Mouse (Mus musculus) stomach, embryonic 15.5 days (tissue): ENCODE measurements around the gene Tmem258. TPM values are rescaled to one million over a fixed set of nuclear protein-coding genes. Genes with fewer than 3 reads are reported as not detected.
"Not testable (repeated sequence)": the region's sequence is repeated elsewhere in the genome, so short reads cannot be mapped to it uniquely, and the experiment has no call there.

ENCODE experiments used
- ATAC-seq: fragments of 200-750 bp; cut with Nextera tagmentation; 2 replicates; pipeline ENCODE4 v1.8.0; 2017; ENCODE audit warnings: low read depth, moderate number of reproducible peaks, moderate TSS enrichment; ENCODE audit not compliant: insufficient read depth, low FRiP score
- H3K27ac ChIP-seq: fragments of 300-500 bp; sonication (generic); 2 replicates; pipeline ENCODE4 v1.5.1; 2015; ENCODE audit warnings: mild to moderate bottlenecking, inconsistent platforms
- H3K27me3 ChIP-seq: fragments of 300-500 bp; sonication (generic); replicated peaks from 2 replicates; pipeline ENCODE4 v1.6.1; 2015; ENCODE audit warnings: inconsistent platforms
- H3K36me3 ChIP-seq: fragments of 300-500 bp; sonication (generic); 2 replicates; pipeline ENCODE4 v1.6.1; 2015; ENCODE audit warnings: inconsistent platforms
- H3K4me1 ChIP-seq: fragments of 300-500 bp; sonication (generic); 2 replicates; pipeline ENCODE4 v1.6.1; 2015; ENCODE audit warnings: inconsistent platforms
- H3K4me2 ChIP-seq: fragments of 300-500 bp; sonication (generic); 2 replicates; pipeline ENCODE4 v1.6.1; 2015; ENCODE audit warnings: mild to moderate bottlenecking, inconsistent platforms
- H3K4me3 ChIP-seq: fragments of 300-500 bp; sonication (generic); replicated peaks from 2 replicates; pipeline ENCODE4 v1.5.1; 2015; ENCODE audit warnings: inconsistent platforms
- H3K9ac ChIP-seq: fragments of 300-500 bp; sonication (generic); 2 replicates; pipeline ENCODE4 v1.6.1; 2015; ENCODE audit warnings: inconsistent platforms
- H3K9me3 ChIP-seq: fragments of 300-500 bp; sonication (generic); 2 replicates; pipeline ENCODE4 v1.6.1; 2016; ENCODE audit warnings: inconsistent platforms
- WGBS: fragments of 180-500 bp; shearing (Covaris S2); methylation state at CpG from one replicate; pipeline ENCODE4 v1.1.7; 2015; 5-methylcytosine and 5-hydroxymethylcytosine counted together
- polyA plus RNA-seq: library from polyadenylated mRNA; unstranded; fragments of >200 nt; fragmentation: Nextera tagmentation; extraction: Ambion mirVana; gene quantifications from 2 replicates; pipeline ENCODE4 v1.2.1, GENCODE M21; 2015

Tmem258 gene
- polyA plus RNA-seq, result 473 and 509 TPM in 2 replicates

GRCm38 (mm10) chr19:10203848-10204615 lies at the start of gene Tmem258, which contains the start of gene Fen1:
TSS of gene Tmem258 (plus strand) at chr19:10204014.
TSS of gene Fen1 (minus strand) at chr19:10204169.
- Histone ChIP-seq H3K9me3 (no peaks in the 10 kb centered on the region), H3K4me2 (peak within 1 kb of the TSS; percentile 72), H3K4me3 (peak within 1 kb of the TSS; percentile 94), H3K9ac (peak within 1 kb of the TSS; percentile 88), H3K36me3 (peaks cover 35% of the 10 kb centered on the region), H3K27me3 (no peaks in the 10 kb centered on the region), H3K4me1 (peaks cover 12% of the 10 kb centered on the region), H3K27ac (peak within 1 kb of the TSS; percentile 83)
- ATAC-seq, result peak; percentile 87
- WGBS, result under 1% methylated on average over 40 of the region's 40 CpGs

GRCm38 (mm10) chr19:10157725-10158124 lies 46.1 kb upstream of the Tmem258 start:
- WGBS, result 51% methylated on average over 2 of the region's 2 CpGs
- H3K9ac ChIP-seq, result no peak overlapping the region
- no peak for ATAC-seq
- no peak overlapping the region for H3K4me3 ChIP-seq
- no peaks in the 10 kb centered on the region for H3K4me1 ChIP-seq
- no peaks in the 10 kb centered on the region for H3K27me3 ChIP-seq
- no peak overlapping the region for H3K27ac ChIP-seq
- no peak overlapping the region for H3K4me2 ChIP-seq
- no peaks in the 10 kb centered on the region for H3K9me3 ChIP-seq
- no peaks in the 10 kb centered on the region for H3K36me3 ChIP-seq

GRCm38 (mm10) chr19:10163896-10164295 lies 39.9 kb upstream of the Tmem258 start:
- H3K36me3 ChIP-seq, result no peaks in the 10 kb centered on the region
- no peaks in the 10 kb centered on the region for H3K4me1 ChIP-seq
- 81% methylated on average over 3 of the region's 3 CpGs for WGBS
- H3K4me2 ChIP-seq, result no peak overlapping the region
- no peak for ATAC-seq
- no peak overlapping the region for H3K9ac ChIP-seq
- no peaks in the 10 kb centered on the region for H3K9me3 ChIP-seq
- no peak overlapping the region for H3K27ac ChIP-seq
- no peak overlapping the region for H3K4me3 ChIP-seq
- H3K27me3 ChIP-seq, result no peaks in the 10 kb centered on the region

- not testable (repeated sequence) for H3K4me2 ChIP-seq, H3K9ac ChIP-seq, H3K27me3 ChIP-seq, H3K36me3 ChIP-seq, H3K4me1 ChIP-seq, ATAC-seq, H3K4me3 ChIP-seq, H3K9me3 ChIP-seq, H3K27ac ChIP-seq
- 81% methylated on average over 4 of the region's 4 CpGs for WGBS
These were observed 37.9 kb upstream of the Tmem258 start for GRCm38 (mm10) chr19:10165928-10166327.

- H3K36me3 ChIP-seq, result no peaks in the 10 kb centered on the region
- no peak overlapping the region for H3K4me3 ChIP-seq
- no peaks in the 10 kb centered on the region for H3K9me3 ChIP-seq
- H3K4me2 ChIP-seq, result no peak overlapping the region
- 59% methylated on average over 4 of the region's 4 CpGs for WGBS
- ATAC-seq, result no peak
- no peak overlapping the region for H3K9ac ChIP-seq
- no peak overlapping the region for H3K27ac ChIP-seq
- H3K4me1 ChIP-seq, result no peaks in the 10 kb centered on the region
- no peaks in the 10 kb centered on the region for H3K27me3 ChIP-seq
These were observed 36.7 kb upstream of the Tmem258 start for GRCm38 (mm10) chr19:10167112-10167511.

GRCm38 (mm10) chr19:10167951-10168350 lies 35.9 kb upstream of the Tmem258 start:
- Histone ChIP-seq H3K9ac (no peak overlapping the region), H3K4me3 (no peak overlapping the region), H3K4me2 (no peak overlapping the region), H3K27me3 (no peaks in the 10 kb centered on the region), H3K4me1 (no peaks in the 10 kb centered on the region), H3K27ac (no peak overlapping the region), H3K9me3 (no peaks in the 10 kb centered on the region), H3K36me3 (no peaks in the 10 kb centered on the region)
- no peak for ATAC-seq
- WGBS, result 82% methylated on average over 1 of the region's 1 CpGs

GRCm38 (mm10) chr19:10168441-10168840 lies 35.4 kb upstream of the Tmem258 start:
- Histone ChIP-seq H3K4me1 (no peaks in the 10 kb centered on the region), H3K4me2 (no peak overlapping the region), H3K9ac (no peak overlapping the region), H3K9me3 (no peaks in the 10 kb centered on the region), H3K27ac (no peak overlapping the region), H3K27me3 (no peaks in the 10 kb centered on the region), H3K4me3 (no peak overlapping the region), H3K36me3 (no peaks in the 10 kb centered on the region)
- 73% methylated on average over 3 of the region's 3 CpGs for WGBS
- no peak for ATAC-seq

- no peak overlapping the region for H3K4me2 ChIP-seq
- no peaks in the 10 kb centered on the region for H3K36me3 ChIP-seq
- H3K4me1 ChIP-seq, result no peaks in the 10 kb centered on the region
- no peak overlapping the region for H3K9ac ChIP-seq
- no peaks in the 10 kb centered on the region for H3K9me3 ChIP-seq
- no peak overlapping the region for H3K27ac ChIP-seq
- no peaks in the 10 kb centered on the region for H3K27me3 ChIP-seq
- no peak for ATAC-seq
- H3K4me3 ChIP-seq, result no peak overlapping the region
These were observed 34.6 kb upstream of the Tmem258 start for GRCm38 (mm10) chr19:10169179-10169578.

- ATAC-seq, result not testable (repeated sequence)
These were observed 34.0 kb upstream of the Tmem258 start for GRCm38 (mm10) chr19:10169692-10170330.

GRCm38 (mm10) chr19:10170466-10170865 lies 33.3 kb upstream of the Tmem258 start:
- H3K4me2 ChIP-seq, result no peak overlapping the region
- WGBS, result 51% methylated on average over 1 of the region's 1 CpGs
- H3K4me3 ChIP-seq, result no peak overlapping the region
- H3K9ac ChIP-seq, result no peak overlapping the region
- no peaks in the 10 kb centered on the region for H3K27me3 ChIP-seq
- no peaks in the 10 kb centered on the region for H3K9me3 ChIP-seq
- H3K36me3 ChIP-seq, result no peaks in the 10 kb centered on the region
- ATAC-seq, result no peak
- H3K4me1 ChIP-seq, result no peaks in the 10 kb centered on the region
- no peak overlapping the region for H3K27ac ChIP-seq

More at GRCm38 (mm10) chr19:10169692-10170330, 34.0 kb upstream of the Tmem258 start:
- not testable (repeated sequence) for H3K4me3 ChIP-seq, H3K9ac ChIP-seq, H3K27me3 ChIP-seq, H3K9me3 ChIP-seq, H3K4me1 ChIP-seq, H3K27ac ChIP-seq, H3K4me2 ChIP-seq, H3K36me3 ChIP-seq
- WGBS, result 85% methylated on average over 3 of the region's 3 CpGs

- no peak overlapping the region for H3K27ac ChIP-seq
- no peaks in the 10 kb centered on the region for H3K27me3 ChIP-seq
- no peak overlapping the region for H3K9ac ChIP-seq
- no peak overlapping the region for H3K4me2 ChIP-seq
- ATAC-seq, result no peak
- no peaks in the 10 kb centered on the region for H3K36me3 ChIP-seq
- 76% methylated on average over 7 of the region's 7 CpGs for WGBS
- H3K4me1 ChIP-seq, result no peaks in the 10 kb centered on the region
- H3K4me3 ChIP-seq, result no peak overlapping the region
- no peaks in the 10 kb centered on the region for H3K9me3 ChIP-seq
These were observed 32.5 kb upstream of the Tmem258 start for GRCm38 (mm10) chr19:10171359-10171758.

- ATAC-seq, result no peak
- no peak overlapping the region for H3K4me2 ChIP-seq
- H3K4me1 ChIP-seq, result no peaks in the 10 kb centered on the region
- H3K27ac ChIP-seq, result no peak overlapping the region
- no peaks in the 10 kb centered on the region for H3K27me3 ChIP-seq
- no peaks in the 10 kb centered on the region for H3K36me3 ChIP-seq
- no peaks in the 10 kb centered on the region for H3K9me3 ChIP-seq
- no peak overlapping the region for H3K9ac ChIP-seq
- H3K4me3 ChIP-seq, result no peak overlapping the region
These were observed 32.0 kb upstream of the Tmem258 start for GRCm38 (mm10) chr19:10171846-10172245.
